Mouse (Mus musculus) CH12.LX (cell line): ENCODE data around the gene Gm20388. TPM values are rescaled to one million over a fixed set of nuclear protein-coding genes. Genes with fewer than 3 reads are reported as not detected.

Experiments used
- DNase-seq: peaks from one replicate; pipeline ENCODE4 v3.0.0-alpha.2; 2013; ENCODE audit errors: extremely low read depth
- H3K27ac ChIP-seq: 2 replicates; pipeline ENCODE4 v1.5.1; 2012; ENCODE audit warnings: low read depth, mild to moderate bottlenecking, control low read depth, moderate library complexity; ENCODE audit not compliant: insufficient read depth
- H3K27me3 ChIP-seq: replicated peaks from 2 replicates; pipeline ENCODE3; 2012; ENCODE audit warnings: inconsistent platforms
- H3K36me3 ChIP-seq, 2 experiments: replicated peaks in 1 of 2; 2 replicates each; pipeline versions ENCODE3 to v1.6.1; 2012; ENCODE audit warnings: inconsistent platforms in 1 of 2, low read length in 1 of 2, mild to moderate bottlenecking in 1 of 2, mixed read lengths in 1 of 2, moderate library complexity in 1 of 2; ENCODE audit not compliant: control insufficient read depth in 1 of 2, insufficient read depth in 1 of 2
- H3K4me1 ChIP-seq, 2 experiments: 2 replicates each; pipeline ENCODE4 v1.6.1; 2012; ENCODE audit warnings: inconsistent platforms in 1 of 2, moderate library complexity in 1 of 2; ENCODE audit not compliant: insufficient read depth in 2 of 2, control insufficient read depth in 1 of 2
- H3K4me2 ChIP-seq: 2 replicates; pipeline ENCODE4 v1.6.1; 2012; ENCODE audit warnings: low read depth, mild to moderate bottlenecking, control low read depth; ENCODE audit not compliant: poor library complexity, insufficient read depth, severe bottlenecking
- H3K4me3 ChIP-seq, 3 experiments: fragments of 150-350 bp in 1 of 3; sonication (generic) in 1 of 3; replicated peaks in 1 of 3; 2 replicates each; pipeline versions ENCODE3 to v1.5.1; 2011 to 2012; ENCODE audit warnings: low read depth in 2 of 3, low read length in 2 of 3, mild to moderate bottlenecking in 2 of 3, moderate library complexity in 2 of 3, control low read depth in 1 of 3, improper control_type of control experiment in 1 of 3, inconsistent platforms in 1 of 3, mixed read lengths in 1 of 3; ENCODE audit not compliant: poor library complexity in 1 of 3
- H3K79me2 ChIP-seq: replicated peaks from 2 replicates; pipeline ENCODE4 v1.6.1; 2012; ENCODE audit warnings: mild to moderate bottlenecking, moderate library complexity; ENCODE audit not compliant: control insufficient read depth, poor library complexity, insufficient read depth, severe bottlenecking; ENCODE audit errors: extremely low read depth
- H3K9ac ChIP-seq: 2 replicates; pipeline ENCODE4 v1.6.1; 2012; ENCODE audit warnings: low read depth, mild to moderate bottlenecking, control low read depth, moderate library complexity; ENCODE audit not compliant: insufficient read depth
- H3K9me3 ChIP-seq: replicated peaks from 2 replicates; pipeline ENCODE3; 2012; ENCODE audit warnings: low read length, inconsistent platforms, mixed read lengths
- CHD1 ChIP-seq: IDR thresholded peaks from 2 replicates; pipeline ENCODE4 v1.6.1; 2012; ENCODE audit warnings: low read depth, low read length, improper control_type of control experiment, inconsistent platforms
- CHD2 ChIP-seq: IDR thresholded peaks from 2 replicates; pipeline ENCODE4 v1.6.1; 2011; ENCODE audit warnings: low read length, improper control_type of control experiment
- E2F4 ChIP-seq: IDR thresholded peaks from 2 replicates; pipeline ENCODE4 v1.6.1; 2011; ENCODE audit warnings: low read depth, low read length, improper control_type of control experiment; ENCODE audit not compliant: insufficient replicate concordance
- EP300 ChIP-seq: IDR thresholded peaks from 2 replicates; pipeline ENCODE4 v1.6.1; 2011; ENCODE audit warnings: low read length, improper control_type of control experiment
- GABPA ChIP-seq: IDR thresholded peaks from 2 replicates; pipeline ENCODE4 v1.6.1; 2012; ENCODE audit warnings: low read depth, low read length, improper control_type of control experiment, inconsistent platforms; ENCODE audit not compliant: insufficient replicate concordance
- JUN ChIP-seq: IDR thresholded peaks from 2 replicates; pipeline ENCODE4 v1.6.1; 2011; ENCODE audit warnings: low read depth, mild to moderate bottlenecking, low read length, improper control_type of control experiment, moderate library complexity; ENCODE audit not compliant: insufficient read depth
- MAZ ChIP-seq: IDR thresholded peaks from 2 replicates; pipeline ENCODE4 v1.6.1; 2012; ENCODE audit warnings: low read depth, mild to moderate bottlenecking, inconsistent platforms, low read length, improper control_type of control experiment, moderate library complexity
- MEF2A ChIP-seq: IDR thresholded peaks from 2 replicates; pipeline ENCODE4 v1.6.1; 2014; ENCODE audit warnings: low read depth, mild to moderate bottlenecking, inconsistent platforms, low read length, improper control_type of control experiment, borderline replicate concordance
- MYC ChIP-seq: IDR thresholded peaks from 2 replicates; pipeline ENCODE4 v1.6.1; 2011; ENCODE audit warnings: low read depth, mild to moderate bottlenecking, improper control_type of control experiment, low read length
- POLR2AphosphoS2 ChIP-seq: IDR thresholded peaks from 2 replicates; pipeline ENCODE4 v1.6.1; 2011; ENCODE audit warnings: low read depth, low read length, improper control_type of control experiment
- RAD21 ChIP-seq: IDR thresholded peaks from 2 replicates; pipeline ENCODE4 v1.6.1; 2011; ENCODE audit warnings: low read depth, mild to moderate bottlenecking, low read length, improper control_type of control experiment, moderate library complexity
- SMC3 ChIP-seq: IDR thresholded peaks from 2 replicates; pipeline ENCODE4 v1.6.1; 2011; ENCODE audit warnings: low read depth, low read length, improper control_type of control experiment
- TCF12 ChIP-seq: IDR thresholded peaks from 2 replicates; pipeline ENCODE4 v1.6.1; 2014; ENCODE audit warnings: low read depth, mild to moderate bottlenecking, inconsistent platforms, low read length, improper control_type of control experiment
- ZKSCAN1 ChIP-seq: IDR thresholded peaks from 2 replicates; pipeline ENCODE4 v1.6.1; 2012; ENCODE audit warnings: low read depth, inconsistent platforms, low read length, improper control_type of control experiment, borderline replicate concordance
- ZMIZ1 ChIP-seq: IDR thresholded peaks from 2 replicates; pipeline ENCODE4 v1.6.1; 2012; ENCODE audit warnings: low read depth, mild to moderate bottlenecking, inconsistent platforms, low read length, improper control_type of control experiment
- dilution Hi-C: fragments of 300-500 bp; cut with MboI; formaldehyde crosslinking; loops from 2 replicates; pipeline ENCODE4 v1.14.3; 2020; ENCODE audit warnings: low sequenced_read_pairs; ENCODE audit not compliant: extremely low pct_unique_long_range_greater_than_20kb, extremely low pct_ligation_motif_present
- in situ Hi-C: fragments of 300-500 bp; cut with MboI; formaldehyde crosslinking; loops from 3 replicates; pipeline ENCODE4 v1.14.3; 2019; ENCODE audit warnings: low sequenced_read_pairs, low pct_ligation_motif_present, low pct_unique_long_range_greater_than_20kb, mixed read lengths
- polyA plus RNA-seq: library from polyadenylated mRNA; unstranded; fragments of >175 nt; gene quantifications from 2 replicates; pipeline ENCODE4 v1.2.1, GENCODE M21; 2012; ENCODE audit warnings: low read depth; ENCODE audit not compliant: insufficient read length
- total RNA-seq, 2 experiments: library from RNA; depleted of rRNA; stranded (reverse); fragments of 300-350 nt in 1 of 2; fragments of >200 nt in 1 of 2; gene quantifications; 2 replicates each; pipeline ENCODE4 v1.2.3; 2012 to 2014

Gm20388 gene
- total and polyA plus RNA-seq, 3 experiments: 14.8 to 26.3 (median 22.2) TPM

- peak; percentile 43; the same call in 1 of the 2 replicates for TF ChIP-seq CHD1
- TF ChIP-seq RAD21: no peak
- TF ChIP-seq MEF2A: no peak; the same call in 1 of the 2 replicates
- no peak for TF ChIP-seq JUN
- TF ChIP-seq ZKSCAN1: no peak
- no peak for TF ChIP-seq TCF12
Measured at GRCm38 (mm10) chr8:121580465-121580864, 1669.8 kb downstream of the Gm20388 start (continued).

GRCm38 (mm10) chr8:121583653-121584052, 1673.0 kb downstream of the Gm20388 start:
- Histone ChIP-seq H3K9ac (no peak overlapping the region), H3K27ac (no peak overlapping the region), H3K4me2 (no peak overlapping the region), H3K36me3 (no peaks in the 10 kb centered on the region), H3K9me3 (no peaks in the 10 kb centered on the region), H3K27me3 (peaks cover 9% of the 10 kb centered on the region), H3K4me1 (peaks cover 20 to 33% of the 10 kb centered on the region in 2 experiments), H3K79me2 (no peaks in the 10 kb centered on the region), H3K4me3 (no peak overlapping the region)
- dilution Hi-C loops (no loop called here), in situ Hi-C loops (loop anchor here (10.0 to 25.0 kb wide), 2 partner anchors 361 to 854 kb away; partner anchors contain the start of genes Banp, Car5a, Cyba and Mvd)
- no peak for TF ChIP-seq EP300
- TF ChIP-seq MYC: no peak
- TF ChIP-seq SMC3: no peak
- no peak for TF ChIP-seq MAZ
- TF ChIP-seq CHD2: no peak
- TF ChIP-seq MEF2A: no peak
- TF ChIP-seq GABPA: no peak
- TF ChIP-seq RAD21: no peak
- TF ChIP-seq POLR2AphosphoS2: no peak
- no peak for TF ChIP-seq E2F4
- no peak for DNase-seq

GRCm38 (mm10) chr8:121584730-121585129, 1674.1 kb downstream of the Gm20388 start:
- H3K9ac ChIP-seq: peak overlapping the region; percentile 56
- dilution Hi-C loops: no loop called here
- H3K4me3 ChIP-seq: peak overlapping the region; percentile 60 to 82 (median 70)
- H3K36me3 ChIP-seq: no peaks in the 10 kb centered on the region
- no peak for DNase-seq
- H3K4me1 ChIP-seq: peaks cover 19 to 35% of the 10 kb centered on the region in 2 experiments
- 0 out of 2 replicates have a peak, but pooled peaks have one; percentile 10 for TF ChIP-seq ZMIZ1
- TF ChIP-seq POLR2AphosphoS2: no peak
- TF ChIP-seq, all 38 proteins: peak for 1
- Histone ChIP-seq H3K27ac (no peak overlapping the region), H3K9me3 (no peaks in the 10 kb centered on the region), H3K27me3 (peaks cover 9% of the 10 kb centered on the region), H3K79me2 (no peaks in the 10 kb centered on the region), H3K4me2 (peak overlapping the region; percentile 85; the same call in 1 of the 2 replicates)
- in situ Hi-C loops: loop anchor here (10.0 to 25.0 kb wide), 2 partner anchors 360 to 853 kb away; partner anchors contain the start of genes Banp, Car5a, Cyba and Mvd
